Mouse (Mus musculus): ENCODE measurements around the gene Amy2a2. TPM values are rescaled to one million over a fixed set of nuclear protein-coding genes. Genes with fewer than 3 reads are reported as not detected.

The Amy2a2 gene
- 3.2 TPM for total RNA-seq (2023)

DNA sequence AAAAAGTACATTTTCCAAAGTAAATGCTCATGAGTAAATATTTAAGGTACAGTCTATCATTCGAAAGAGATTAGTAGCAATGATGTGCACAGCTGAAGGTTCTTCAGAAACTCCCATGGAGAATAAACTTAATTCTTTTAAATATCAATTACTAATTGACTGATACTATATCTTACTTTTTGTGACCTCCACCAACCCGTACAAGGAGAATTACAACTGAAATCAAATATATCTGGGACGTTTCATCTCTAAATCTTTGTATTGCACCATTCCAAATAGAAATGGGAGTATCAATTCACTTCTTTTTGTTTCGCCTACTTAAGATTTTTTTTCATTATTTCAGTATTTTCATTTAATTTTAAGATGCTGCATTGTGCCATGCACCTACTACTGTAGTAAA is at the start of gene Amy2a2:
Gene Amy2a2 (minus strand): TSS at position 101 of the 400 bp plus-strand sequence.

GRCm38 (mm10) chr3:113323952-113324351 is 32.5 kb downstream of the Amy2a2 start, which contains the start of gene Amy2a3:
Gene Amy2a3, minus strand, starts transcription at chr3:113324052.

Other genes starting within 250 kb of the Amy2a2 start
- 4.7 TPM for gene Amy2a5, start 97.8 kb downstream of the Amy2a2 start, total RNA-seq (2023)
- gene Amy2a4, start 65.2 kb downstream of the Amy2a2 start, total RNA-seq (2023), result 3.2 TPM
- gene Amy2a3, start 32.6 kb downstream of the Amy2a2 start, total RNA-seq (2023), result 3.2 TPM
- 10.2 TPM for gene Amy2a1, start 175.8 kb upstream of the Amy2a2 start, total RNA-seq (2023)